Mouse (Mus musculus) midbrain, embryonic 11.5 days (tissue): ENCODE measurements at regions not wholly inside any gene's neighbourhood (a gene's known extent, or its start where the extent isn't known, plus 50 kb on each side); places are given as distances from the start of the nearest gene placed in this dataset.
A peak's percentile ranks its signal among the peaks of the same experiment; 100 is the strongest.

Experiments
- ATAC-seq: fragments of 200-750 bp; cut with Nextera tagmentation; 2 replicates; pipeline ENCODE4 v1.8.0; 2017; ENCODE audit warnings: moderate TSS enrichment, moderate library complexity; ENCODE audit not compliant: low FRiP score
- DNase-seq: peaks from one replicate; pipeline ENCODE4 v3.0.0; 2015; ENCODE audit warnings: low spot score; ENCODE audit errors: missing footprints
- H3K27ac ChIP-seq: fragments of 300-500 bp; sonication (generic); 2 replicates; pipeline ENCODE4 v1.5.1; 2014; ENCODE audit warnings: low read depth, low read length
- H3K27me3 ChIP-seq: fragments of 300-500 bp; sonication (generic); 2 replicates; pipeline ENCODE4 v1.6.1; 2014; ENCODE audit warnings: mild to moderate bottlenecking, low read length, moderate library complexity, mixed read lengths; ENCODE audit not compliant: control insufficient read depth, insufficient read depth
- H3K36me3 ChIP-seq: fragments of 300-500 bp; sonication (generic); 2 replicates; pipeline ENCODE4 v1.6.1; 2014; ENCODE audit warnings: mild to moderate bottlenecking, low read length, moderate library complexity, mixed read lengths; ENCODE audit not compliant: control insufficient read depth, insufficient read depth
- H3K4me1 ChIP-seq: fragments of 300-500 bp; sonication (generic); 2 replicates; pipeline ENCODE4 v1.6.1; 2014; ENCODE audit warnings: low read length; ENCODE audit not compliant: control insufficient read depth, insufficient read depth
- H3K4me2 ChIP-seq: fragments of 300-500 bp; sonication (generic); 2 replicates; pipeline ENCODE4 v1.6.1; 2014; ENCODE audit warnings: mild to moderate bottlenecking, moderate library complexity
- H3K4me3 ChIP-seq: fragments of 300-500 bp; sonication (generic); 2 replicates; pipeline ENCODE4 v1.5.1; 2014; ENCODE audit warnings: low read depth, low read length
- H3K9ac ChIP-seq: fragments of 300-500 bp; sonication (generic); 2 replicates; pipeline ENCODE4 v1.6.1; 2014; ENCODE audit warnings: low read length
- H3K9me3 ChIP-seq: fragments of 300-500 bp; sonication (generic); 2 replicates; pipeline ENCODE4 v1.6.1; 2016; ENCODE audit warnings: low read length; ENCODE audit not compliant: control insufficient read depth
- WGBS: fragments of 180-500 bp; shearing (Covaris S2); extraction: QIAGEN DNeasy Blood & Tissue Kit; methylation state at CpG from one replicate; pipeline ENCODE4 v1.1.7; 2014; 5-methylcytosine and 5-hydroxymethylcytosine counted together

DNA sequence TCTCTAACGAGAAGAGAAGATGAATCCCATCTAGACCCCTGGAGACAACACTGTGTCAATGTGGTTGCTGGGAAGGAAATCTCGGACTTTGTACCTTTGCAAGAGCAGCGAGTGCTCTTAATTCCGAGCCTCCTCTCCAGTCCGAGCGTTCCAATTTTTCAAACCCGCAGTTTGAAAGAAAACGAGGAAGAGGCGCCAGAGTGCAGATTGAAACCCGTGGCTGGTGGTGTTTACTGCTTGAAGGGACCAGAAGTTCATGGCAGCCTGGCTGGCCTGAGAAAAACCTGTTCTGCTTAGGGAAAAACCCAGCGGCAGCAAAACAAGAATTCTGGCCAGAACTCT, 83.7 kb upstream of the Zfp648 start:
- H3K27me3 ChIP-seq = no peaks in the 10 kb centered on the region
- WGBS = 55% methylated on average over 11 of the region's 11 CpGs
- no peak overlapping the region for H3K4me3 ChIP-seq
- no peaks in the 10 kb centered on the region for H3K9me3 ChIP-seq
- no peaks in the 10 kb centered on the region for H3K4me1 ChIP-seq
- no peak overlapping the region for H3K4me2 ChIP-seq
- no peaks in the 10 kb centered on the region for H3K36me3 ChIP-seq
- ATAC-seq = no peak
- H3K27ac ChIP-seq = no peak overlapping the region
- peak; percentile 81 for DNase-seq
- H3K9ac ChIP-seq = no peak overlapping the region

DNA sequence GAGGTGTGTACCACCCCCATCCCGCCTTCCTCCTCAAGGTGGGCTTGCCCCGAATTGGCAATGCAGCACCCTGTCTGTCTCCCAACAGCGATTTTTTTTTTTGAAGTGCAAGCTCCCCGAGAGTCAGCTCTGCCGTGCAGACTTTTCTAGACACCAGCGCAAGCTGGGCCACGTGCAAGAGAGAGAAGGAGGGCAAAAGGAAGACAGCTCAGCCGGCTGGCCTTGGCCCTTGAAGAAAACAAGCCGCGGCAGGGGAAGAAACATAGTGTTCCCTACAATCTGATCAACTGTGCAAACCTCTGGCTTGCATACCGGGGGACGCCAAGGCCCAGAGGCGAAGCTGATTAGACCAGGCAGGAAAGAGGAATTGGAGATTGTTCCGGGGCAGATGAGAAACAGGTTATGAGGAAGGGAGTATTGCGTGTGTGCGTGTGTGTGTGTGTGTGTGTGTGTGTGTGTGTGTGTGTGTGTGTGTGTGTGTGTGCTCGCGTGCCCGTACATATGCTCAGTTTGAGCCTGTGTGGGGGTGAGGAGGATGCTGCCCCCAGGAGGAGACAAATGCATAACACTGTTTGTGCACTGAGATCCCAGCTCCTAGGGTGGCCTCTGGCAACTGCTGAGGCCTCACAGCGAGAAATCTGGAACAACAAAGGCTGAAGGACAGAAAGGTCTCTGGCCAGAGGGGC, 83.2 kb upstream of the Zfp648 start:
- DNase-seq = peak; percentile 85
- WGBS = 47% methylated on average over 20 of the region's 20 CpGs

DNA sequence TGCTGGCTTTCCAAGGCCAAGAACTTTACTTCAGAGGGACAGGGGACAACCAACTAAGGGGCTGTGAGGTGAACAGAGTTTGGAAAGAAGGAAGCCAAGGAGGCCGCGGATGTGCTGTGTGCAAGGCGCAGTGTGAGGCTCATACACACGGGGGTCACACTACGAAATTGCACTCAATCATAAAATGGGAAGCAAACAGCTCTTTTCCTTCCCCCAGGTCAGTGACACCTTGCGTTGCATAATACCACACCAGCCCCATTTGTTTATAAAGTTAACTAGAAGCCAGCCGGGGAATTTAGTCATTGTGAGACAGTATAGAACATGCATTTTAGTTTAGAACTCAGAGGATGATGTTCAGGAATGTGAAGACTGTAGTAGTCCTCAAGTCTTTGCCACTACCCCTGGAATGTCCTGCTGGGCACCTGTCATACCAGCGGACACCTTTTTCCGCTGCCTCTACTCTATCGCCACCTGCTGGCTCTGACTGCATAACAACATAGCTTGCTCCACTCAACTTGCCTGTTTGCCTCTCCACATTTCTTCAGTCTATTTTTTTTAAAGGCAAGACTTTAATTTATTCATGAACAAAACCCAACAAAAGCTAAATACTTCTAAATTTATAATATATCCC, 82.5 kb upstream of the Zfp648 start:
- no peak overlapping the region for H3K27ac ChIP-seq
- 48% methylated on average over 10 of the region's 10 CpGs for WGBS
- ATAC-seq = peak; percentile 44; the same call in 1 of the 2 replicates

More for the DNA sequence above, 83.2 kb upstream of the Zfp648 start:
- Histone ChIP-seq H3K27ac (no peak overlapping the region), H3K9me3 (no peaks in the 10 kb centered on the region), H3K9ac (no peak overlapping the region), H3K36me3 (no peaks in the 10 kb centered on the region), H3K27me3 (no peaks in the 10 kb centered on the region), H3K4me2 (no peak overlapping the region), H3K4me3 (no peak overlapping the region), H3K4me1 (no peaks in the 10 kb centered on the region)
- no peak; the same call in 1 of the 2 replicates for ATAC-seq

DNA sequence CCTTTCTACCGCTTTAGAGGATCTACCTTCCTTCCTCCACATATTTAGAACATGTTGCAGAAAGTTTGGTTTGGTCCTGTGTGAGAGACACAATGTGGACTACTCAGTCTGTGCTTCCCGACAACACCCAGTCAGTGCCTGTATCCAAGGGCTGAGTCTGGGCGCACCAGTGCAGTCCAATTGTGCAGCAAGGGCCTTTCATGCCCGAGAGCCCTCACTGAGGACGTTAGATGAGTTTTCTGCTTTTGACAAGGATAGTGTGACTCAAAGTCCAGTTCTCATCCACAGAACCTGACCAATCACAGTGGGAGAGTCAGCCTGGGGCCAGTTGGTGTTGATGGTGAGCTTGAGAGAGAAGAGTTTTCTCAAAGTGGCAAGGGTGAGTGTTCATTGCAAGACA, 81.4 kb upstream of the Zfp648 start:
- Histone ChIP-seq H3K9me3 (no peaks in the 10 kb centered on the region), H3K4me1 (no peaks in the 10 kb centered on the region), H3K4me2 (no peak overlapping the region), H3K4me3 (no peak overlapping the region), H3K9ac (no peak overlapping the region), H3K27me3 (no peaks in the 10 kb centered on the region), H3K36me3 (no peaks in the 10 kb centered on the region), H3K27ac (no peak overlapping the region)
- DNase-seq (peak; percentile 69), ATAC-seq (no peak)
- WGBS = 87% methylated on average over 5 of the region's 5 CpGs

More for the DNA sequence above, 82.5 kb upstream of the Zfp648 start:
- Histone ChIP-seq H3K4me3 (no peak overlapping the region), H3K9ac (no peak overlapping the region), H3K9me3 (no peaks in the 10 kb centered on the region), H3K27me3 (no peaks in the 10 kb centered on the region), H3K4me1 (no peaks in the 10 kb centered on the region), H3K4me2 (no peak overlapping the region), H3K36me3 (no peaks in the 10 kb centered on the region)
- DNase-seq = peak; percentile 89

DNA sequence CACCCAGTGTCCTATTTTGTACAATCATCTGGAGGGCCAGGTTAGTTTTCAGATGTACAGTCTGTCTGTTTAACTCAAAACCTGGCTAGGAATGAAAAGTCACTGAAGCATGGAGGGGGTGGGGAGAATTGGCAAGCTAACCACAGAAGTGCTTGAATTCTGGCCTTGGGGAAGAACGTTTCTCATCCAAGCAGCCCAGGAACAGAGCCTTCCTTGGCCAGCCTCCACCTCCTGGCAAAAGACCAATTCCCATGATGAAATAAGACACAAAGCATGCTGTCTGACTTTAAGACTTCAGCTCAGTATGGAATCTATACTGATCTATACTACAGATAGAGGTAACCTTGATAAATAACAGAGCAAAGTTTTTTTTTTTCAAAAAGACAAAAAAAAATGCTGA, 80.3 kb upstream of the Zfp648 start:
- no peak overlapping the region for H3K9ac ChIP-seq
- H3K4me2 ChIP-seq = no peak overlapping the region
- no peaks in the 10 kb centered on the region for H3K4me1 ChIP-seq
- H3K27ac ChIP-seq = no peak overlapping the region
- 51% methylated on average over 1 of the region's 1 CpGs for WGBS
- no peaks in the 10 kb centered on the region for H3K27me3 ChIP-seq
- peak; percentile 19 for DNase-seq
- H3K36me3 ChIP-seq = no peaks in the 10 kb centered on the region
- H3K9me3 ChIP-seq = no peaks in the 10 kb centered on the region
- ATAC-seq = no peak
- no peak overlapping the region for H3K4me3 ChIP-seq

GRCm38 (mm10) chr1:154124981-154125380, 76.0 kb upstream of the Zfp648 start:
- Histone ChIP-seq H3K9me3 (no peaks in the 10 kb centered on the region), H3K9ac (no peak overlapping the region), H3K36me3 (no peaks in the 10 kb centered on the region), H3K4me3 (no peak overlapping the region), H3K27me3 (no peaks in the 10 kb centered on the region), H3K4me2 (no peak overlapping the region), H3K4me1 (no peaks in the 10 kb centered on the region), H3K27ac (no peak overlapping the region)
- DNase-seq = no peak
- no peak for ATAC-seq

- Histone ChIP-seq H3K36me3 (no peaks in the 10 kb centered on the region), H3K27me3 (no peaks in the 10 kb centered on the region), H3K9ac (no peak overlapping the region), H3K4me3 (no peak overlapping the region), H3K4me2 (no peak overlapping the region), H3K9me3 (no peaks in the 10 kb centered on the region), H3K4me1 (no peaks in the 10 kb centered on the region), H3K27ac (no peak overlapping the region)
- WGBS = 75% methylated on average over 4 of the region's 4 CpGs
- DNase-seq (no peak), ATAC-seq (no peak)
These were observed 74.5 kb upstream of the Zfp648 start for GRCm38 (mm10) chr1:154126487-154126886.

- WGBS = 74% methylated on average over 4 of the region's 4 CpGs
- DNase-seq (no peak), ATAC-seq (no peak)
These were observed 61.5 kb upstream of the Zfp648 start for GRCm38 (mm10) chr1:154139488-154139887.

GRCm38 (mm10) chr1:154143691-154144090, 57.3 kb upstream of the Zfp648 start:
- Histone ChIP-seq H3K4me2 (no peak overlapping the region), H3K4me1 (no peaks in the 10 kb centered on the region), H3K36me3 (no peaks in the 10 kb centered on the region), H3K27ac (no peak overlapping the region), H3K27me3 (no peaks in the 10 kb centered on the region), H3K9me3 (no peaks in the 10 kb centered on the region), H3K4me3 (no peak overlapping the region), H3K9ac (no peak overlapping the region)
- DNase-seq = no peak
- 64% methylated on average over 1 of the region's 1 CpGs for WGBS
- ATAC-seq = no peak

More at GRCm38 (mm10) chr1:154139488-154139887, 61.5 kb upstream of the Zfp648 start:
- H3K9me3 ChIP-seq = no peaks in the 10 kb centered on the region
- no peak overlapping the region for H3K4me3 ChIP-seq
- no peak overlapping the region for H3K9ac ChIP-seq
- no peak overlapping the region for H3K27ac ChIP-seq
- no peaks in the 10 kb centered on the region for H3K36me3 ChIP-seq
- no peak overlapping the region for H3K4me2 ChIP-seq
- no peaks in the 10 kb centered on the region for H3K27me3 ChIP-seq
- H3K4me1 ChIP-seq = no peaks in the 10 kb centered on the region
